Mouse (Mus musculus) MEL (cell line): ENCODE results near the gene Nat8. TPM values are rescaled to one million over a fixed set of nuclear protein-coding genes. Genes with fewer than 3 reads are reported as not detected.
"Not testable (repeated sequence)": the region's sequence is repeated elsewhere in the genome, so short reads cannot be mapped to it uniquely, and the experiment has no call there.

Experiments used
- DNase-seq: peaks from one replicate; pipeline ENCODE4 v3.0.0; 2011; ENCODE audit warnings: low read depth, low spot score
- H3K27ac ChIP-seq: 2 replicates; pipeline ENCODE4 v1.5.1; 2012; ENCODE audit warnings: low read depth, mild to moderate bottlenecking, control low read depth, low read length, moderate library complexity; ENCODE audit not compliant: control insufficient read depth
- H3K27me3 ChIP-seq, 2 experiments: fragments of 150-350 bp in 1 of 2; sonication (generic) in 1 of 2; 2 replicates each; pipeline ENCODE4 v1.6.1; 2012; ENCODE audit warnings: low read length in 2 of 2, mild to moderate bottlenecking in 2 of 2, improper control_type of control experiment in 1 of 2, moderate library complexity in 1 of 2; ENCODE audit not compliant: insufficient read depth in 2 of 2, control insufficient read depth in 1 of 2
- H3K36me3 ChIP-seq, 2 experiments: 2 replicates each; pipeline ENCODE4 v1.6.1; 2012 to 2014; ENCODE audit warnings: low read length in 2 of 2, improper control_type of control experiment in 1 of 2, inconsistent platforms in 1 of 2, mild to moderate bottlenecking in 1 of 2; ENCODE audit not compliant: insufficient read depth in 2 of 2, control insufficient read depth in 1 of 2
- H3K4me1 ChIP-seq, 2 experiments: fragments of 150-350 bp in 1 of 2; sonication (generic) in 1 of 2; 2 replicates each; pipeline ENCODE4 v1.6.1; 2012; ENCODE audit warnings: low read length in 2 of 2, improper control_type of control experiment in 1 of 2, mild to moderate bottlenecking in 1 of 2; ENCODE audit not compliant: insufficient read depth in 2 of 2, control insufficient read depth in 1 of 2
- H3K4me3 ChIP-seq, 2 experiments: fragments of 150-350 bp in 1 of 2; sonication (generic) in 1 of 2; 2 replicates each; pipeline ENCODE4 v1.5.1; 2012; ENCODE audit warnings: low read depth in 2 of 2, low read length in 2 of 2, mild to moderate bottlenecking in 2 of 2, moderate library complexity in 2 of 2, control low read depth in 1 of 2, improper control_type of control experiment in 1 of 2; ENCODE audit not compliant: control insufficient read depth in 1 of 2, insufficient read depth in 1 of 2
- H3K79me2 ChIP-seq: 2 replicates; pipeline ENCODE4 v1.6.1; 2012; ENCODE audit warnings: mild to moderate bottlenecking, low read length, moderate library complexity; ENCODE audit not compliant: control insufficient read depth, poor library complexity, insufficient read depth
- H3K9ac ChIP-seq: 2 replicates; pipeline ENCODE4 v1.6.1; 2012; ENCODE audit warnings: low read depth, mild to moderate bottlenecking, control low read depth, low read length, moderate library complexity; ENCODE audit not compliant: control insufficient read depth, poor library complexity, severe bottlenecking
- H3K9me3 ChIP-seq: fragments of 150-350 bp; sonication (generic); replicated peaks from 2 replicates; pipeline ENCODE4 v1.6.1; 2012; ENCODE audit warnings: mild to moderate bottlenecking, low read length, improper control_type of control experiment, moderate library complexity; ENCODE audit not compliant: insufficient read depth
- CHD1 ChIP-seq: IDR thresholded peaks from 2 replicates; pipeline ENCODE4 v1.6.1; 2012; ENCODE audit warnings: low read depth, mild to moderate bottlenecking, inconsistent platforms, low read length, improper control_type of control experiment
- CTCF ChIP-seq, 3 experiments: IDR thresholded peaks in 2 of 3; conservative IDR thresholded peaks in 1 of 3; 2 replicates each; pipeline ENCODE4 v1.5.1; 2011 to 2012; ENCODE audit warnings: low read length in 3 of 3, low read depth in 2 of 3, mild to moderate bottlenecking in 2 of 3, improper control_type of control experiment in 1 of 3, inconsistent platforms in 1 of 3, mixed read lengths in 1 of 3, moderate library complexity in 1 of 3; ENCODE audit not compliant: control insufficient read depth in 1 of 3, insufficient read depth in 1 of 3, poor library complexity in 1 of 3, severe bottlenecking in 1 of 3
- ELF1 ChIP-seq: IDR thresholded peaks from 2 replicates; pipeline ENCODE4 v1.6.1; 2014; ENCODE audit warnings: low read depth, mild to moderate bottlenecking, inconsistent platforms, low read length, improper control_type of control experiment, moderate library complexity
- HCFC1 ChIP-seq: IDR thresholded peaks from 2 replicates; pipeline ENCODE4 v1.6.1; 2012; ENCODE audit warnings: low read depth, mild to moderate bottlenecking, inconsistent platforms, low read length, improper control_type of control experiment, moderate library complexity
- JUND ChIP-seq: IDR thresholded peaks from 2 replicates; pipeline ENCODE4 v1.6.1; 2011; ENCODE audit warnings: low read depth, mild to moderate bottlenecking, improper control_type of control experiment, low read length
- MXI1 ChIP-seq: IDR thresholded peaks from 2 replicates; pipeline ENCODE4 v1.6.1; 2011; ENCODE audit warnings: mild to moderate bottlenecking, low read depth, low read length, improper control_type of control experiment
- MYC ChIP-seq: IDR thresholded peaks from 2 replicates; pipeline ENCODE4 v1.6.1; 2011; ENCODE audit warnings: low read depth, mild to moderate bottlenecking, low read length, improper control_type of control experiment, moderate library complexity
- RAD21 ChIP-seq: IDR thresholded peaks from 2 replicates; pipeline ENCODE4 v1.6.1; 2011; ENCODE audit warnings: mild to moderate bottlenecking, low read depth, low read length, improper control_type of control experiment
- SMC3 ChIP-seq: IDR thresholded peaks from 2 replicates; pipeline ENCODE4 v1.6.1; 2011; ENCODE audit warnings: low read depth, low read length, improper control_type of control experiment
- TCF12 ChIP-seq: IDR thresholded peaks from 2 replicates; pipeline ENCODE4 v1.6.1; 2014; ENCODE audit warnings: low read depth, mild to moderate bottlenecking, inconsistent platforms, low read length, improper control_type of control experiment, moderate library complexity
- UBTF ChIP-seq: IDR thresholded peaks from 2 replicates; pipeline ENCODE4 v1.6.1; 2012; ENCODE audit warnings: low read depth, mild to moderate bottlenecking, inconsistent platforms, low read length, improper control_type of control experiment, moderate library complexity, borderline replicate concordance; ENCODE audit not compliant: insufficient read depth
- USF1 ChIP-seq: IDR thresholded peaks from 2 replicates; pipeline ENCODE4 v1.6.1; 2014; ENCODE audit warnings: low read depth, mild to moderate bottlenecking, inconsistent platforms, low read length, improper control_type of control experiment, moderate library complexity
- ZC3H11A ChIP-seq: IDR thresholded peaks from 2 replicates; pipeline ENCODE4 v1.6.1; 2012; ENCODE audit warnings: low read depth, mild to moderate bottlenecking, inconsistent platforms, low read length, improper control_type of control experiment
- ZKSCAN1 ChIP-seq: IDR thresholded peaks from 2 replicates; pipeline ENCODE4 v1.6.1; 2012; ENCODE audit warnings: low read depth, mild to moderate bottlenecking, inconsistent platforms, low read length, improper control_type of control experiment, moderate library complexity
- polyA plus RNA-seq, 2 experiments: library from polyadenylated mRNA; stranded (reverse) in 1 of 2; unstranded in 1 of 2; fragments of >175 nt in 1 of 2; fragments of >200 nt in 1 of 2; gene quantifications; 2 replicates each; pipeline versions ENCODE4 v1.2.1 to v1.2.4; 2012; ENCODE audit warnings: low replicate concordance in 2 of 2, low read depth in 1 of 2; ENCODE audit not compliant: insufficient read length in 2 of 2, insufficient read depth in 1 of 2, missing spikeins in 1 of 2
- total RNA-seq: library from RNA; depleted of rRNA; stranded (reverse); fragments of 300-350 nt; gene quantifications from 2 replicates; pipeline ENCODE4 v1.2.3, GENCODE M21; 2012

Gene Nat8
- total and polyA plus RNA-seq, 3 experiments: 0.10 TPM; not detected in 2

- Histone ChIP-seq H3K27ac (no peak overlapping the region), H3K79me2 (no peaks in the 10 kb centered on the region), H3K36me3 (no peaks in the 10 kb centered on the region), H3K9ac (no peak overlapping the region), H3K4me1 (no peaks in the 10 kb centered on the region), H3K27me3 (peaks cover 0 to 5% of the 10 kb centered on the region in 2 experiments), H3K4me3 (no peak overlapping the region), H3K9me3 (no peaks in the 10 kb centered on the region)
- no peak for DNase-seq
- no peak for TF ChIP-seq USF1
- no peak for TF ChIP-seq CHD1
- TF ChIP-seq TCF12: no peak
- no peak for TF ChIP-seq ZKSCAN1
- no peak for TF ChIP-seq ZC3H11A
- TF ChIP-seq UBTF: no peak
- TF ChIP-seq MXI1: no peak
- no peak for TF ChIP-seq ELF1
- TF ChIP-seq MYC: no peak
- no peak for TF ChIP-seq JUND
- TF ChIP-seq HCFC1: no peak
- no peak for TF ChIP-seq RAD21
These were observed 6.8 kb upstream of the Nat8 start for GRCm38 (mm10) chr6:85838674-85839073.

- DNase-seq, H3K9ac ChIP-seq, H3K79me2 ChIP-seq, H3K36me3 ChIP-seq, H3K4me1 ChIP-seq, H3K27me3 ChIP-seq, H3K4me3 ChIP-seq, H3K9me3 ChIP-seq, H3K27ac ChIP-seq: not testable (repeated sequence)
These were observed 5.4 kb upstream of the Nat8 start for GRCm38 (mm10) chr6:85837307-85837706.

- H3K9me3 ChIP-seq, H3K9ac ChIP-seq, H3K4me3 ChIP-seq, H3K79me2 ChIP-seq, H3K27me3 ChIP-seq, H3K4me1 ChIP-seq, H3K36me3 ChIP-seq, H3K27ac ChIP-seq: not testable (repeated sequence)
- DNase-seq: peak; percentile 24
- TF ChIP-seq RAD21 (peak; percentile 29), CTCF (IDR thresholded peaks at IDR 0.05 in 2 of 3, conservative IDR thresholded peaks at IDR 0.05 in 1 of 3; ENCODE audit: control insufficient read depth in 1 of 3, insufficient read depth in 1 of 3, low read depth in 2 of 3, low read length in 3 of 3, poor library complexity in 1 of 3, severe bottlenecking in 1 of 3) (peak; percentile 12 to 28 (median 26); a peak in 4 of 6 replicates), SMC3 (peak; percentile 10; the same call in 1 of the 2 replicates)
These were observed 4.9 kb upstream of the Nat8 start for GRCm38 (mm10) chr6:85836827-85837226.

- H3K36me3 ChIP-seq, H3K79me2 ChIP-seq, H3K9ac ChIP-seq, H3K27me3 ChIP-seq, H3K9me3 ChIP-seq, H3K4me1 ChIP-seq, H3K27ac ChIP-seq, DNase-seq, H3K4me3 ChIP-seq: not testable (repeated sequence)
These were observed 4.2 kb upstream of the Nat8 start for GRCm38 (mm10) chr6:85836098-85836497.

GRCm38 (mm10) chr6:85835104-85835503 is 3.2 kb upstream of the Nat8 start:
- not testable (repeated sequence) for H3K9ac ChIP-seq, H3K4me3 ChIP-seq, H3K79me2 ChIP-seq, H3K27ac ChIP-seq, DNase-seq, H3K36me3 ChIP-seq, H3K27me3 ChIP-seq, H3K4me1 ChIP-seq, H3K9me3 ChIP-seq
